Mouse (Mus musculus): ENCODE data around the gene Tmem51. TPM values are rescaled to one million over a fixed set of nuclear protein-coding genes. Genes with fewer than 3 reads are reported as not detected.
A peak's percentile ranks its signal among the peaks of the same experiment; 100 is the strongest.

The Tmem51 gene
- polyA plus RNA-seq, 1 experiment from 2014 or later: 8.3 TPM

GRCm38 (mm10) chr4:142095513-142096241, 11.6 kb upstream of the Tmem51 start:
- peak; percentile 60 for ATAC-seq (ENCODE audit: low FRiP score, low read depth)
- no peak overlapping the region for H3K9ac ChIP-seq
- H3K27ac ChIP-seq (replicated peaks): no peak overlapping the region
- H3K4me2 ChIP-seq: no peak overlapping the region
- H3K36me3 ChIP-seq: no peaks in the 10 kb centered on the region
- 32% methylated on average over 15 of the region's 15 CpGs for WGBS
- no peak overlapping the region for H3K4me3 ChIP-seq
- no peaks in the 10 kb centered on the region for H3K9me3 ChIP-seq
- H3K4me1 ChIP-seq (replicated peaks): peaks cover 14% of the 10 kb centered on the region
- H3K27me3 ChIP-seq: no peaks in the 10 kb centered on the region

- 90% methylated on average over 11 of the region's 11 CpGs for whole genome bisulfite sequencing
- H3K36me3 ChIP-seq: no peaks in the 10 kb centered on the region
These were observed 10.3 kb upstream of the Tmem51 start for GRCm38 (mm10) chr4:142094386-142094785.

GRCm38 (mm10) chr4:142091100-142091499, 7.0 kb upstream of the Tmem51 start:
- Histone ChIP-seq H3K4me2 (no peak overlapping the region), H3K27me3 (0 out of 2 replicates have a peak, but pooled peaks cover 6% of the 10 kb centered on the region), H3K9me3 (no peaks in the 10 kb centered on the region), H3K36me3 (no peaks in the 10 kb centered on the region), H3K4me1 (replicated peaks) (peaks cover 6% of the 10 kb centered on the region; the same call in 1 of the 2 replicates), H3K4me3 (no peak overlapping the region), H3K9ac (no peak overlapping the region), H3K27ac (replicated peaks) (no peak overlapping the region)
- no peak for ATAC-seq (ENCODE audit: low FRiP score, low read depth)
- 57% methylated on average over 2 of the region's 2 CpGs for WGBS

More at GRCm38 (mm10) chr4:142094386-142094785, 10.3 kb upstream of the Tmem51 start:
- Histone ChIP-seq H3K4me2 (no peak overlapping the region), H3K9me3 (no peaks in the 10 kb centered on the region), H3K4me1 (replicated peaks) (peaks cover 14% of the 10 kb centered on the region), H3K27me3 (no peaks in the 10 kb centered on the region), H3K27ac (replicated peaks) (no peak overlapping the region), H3K4me3 (no peak overlapping the region), H3K9ac (no peak overlapping the region)
- no peak for ATAC-seq (ENCODE audit: low FRiP score, low read depth)

GRCm38 (mm10) chr4:142089966-142090365, 5.9 kb upstream of the Tmem51 start:
- H3K4me1 ChIP-seq (replicated peaks): no peaks in the 10 kb centered on the region; the same call in 1 of the 2 replicates
- no peaks in the 10 kb centered on the region for H3K36me3 ChIP-seq
- no peak overlapping the region for H3K4me2 ChIP-seq
- no peak for ATAC-seq (ENCODE audit: low FRiP score, low read depth)
- H3K27me3 ChIP-seq: peaks cover 16% of the 10 kb centered on the region
- H3K9me3 ChIP-seq: no peaks in the 10 kb centered on the region
- no peak overlapping the region for H3K4me3 ChIP-seq
- WGBS: 79% methylated on average over 6 of the region's 6 CpGs
- H3K27ac ChIP-seq (replicated peaks): no peak overlapping the region
- no peak overlapping the region for H3K9ac ChIP-seq

GRCm38 (mm10) chr4:142088836-142089235, 4.7 kb upstream of the Tmem51 start:
- Histone ChIP-seq H3K4me1 (replicated peaks) (peaks cover 9% of the 10 kb centered on the region), H3K9me3 (no peaks in the 10 kb centered on the region), H3K4me3 (no peak overlapping the region), H3K4me2 (no peak overlapping the region), H3K36me3 (no peaks in the 10 kb centered on the region), H3K27ac (replicated peaks) (no peak overlapping the region), H3K9ac (no peak overlapping the region), H3K27me3 (peaks cover 24% of the 10 kb centered on the region)
- WGBS: 65% methylated on average over 6 of the region's 6 CpGs
- no peak for ATAC-seq (ENCODE audit: low FRiP score, low read depth)

- Histone ChIP-seq H3K4me1 (replicated peaks) (peaks cover 13% of the 10 kb centered on the region), H3K27ac (replicated peaks) (no peak overlapping the region), H3K9me3 (no peaks in the 10 kb centered on the region), H3K4me2 (no peak overlapping the region), H3K36me3 (no peaks in the 10 kb centered on the region), H3K4me3 (no peak overlapping the region), H3K9ac (no peak overlapping the region), H3K27me3 (peaks cover 24% of the 10 kb centered on the region)
- WGBS: 30% methylated on average over 4 of the region's 4 CpGs
- no peak for ATAC-seq (ENCODE audit: low FRiP score, low read depth)
These were observed 4.3 kb upstream of the Tmem51 start for GRCm38 (mm10) chr4:142088409-142088808.

- 10% methylated on average over 20 of the region's 20 CpGs for WGBS
- no peaks in the 10 kb centered on the region for H3K9me3 ChIP-seq
- H3K4me1 ChIP-seq (replicated peaks): peaks cover 31% of the 10 kb centered on the region
- H3K27me3 ChIP-seq: peaks cover 28% of the 10 kb centered on the region
- H3K36me3 ChIP-seq: no peaks in the 10 kb centered on the region
- H3K9ac ChIP-seq: no peak overlapping the region
- peak overlapping the region; percentile 55; the same call in 1 of the 2 replicates for H3K4me3 ChIP-seq
- H3K4me2 ChIP-seq: peak overlapping the region; percentile 97
- no peak for ATAC-seq (ENCODE audit: low FRiP score, low read depth)
- no peak overlapping the region for H3K27ac ChIP-seq (replicated peaks)
These were observed 946 bp upstream of the Tmem51 start for GRCm38 (mm10) chr4:142084936-142085563.

- Histone ChIP-seq H3K9me3 (no peaks in the 10 kb centered on the region), H3K27me3 (peaks cover 28% of the 10 kb centered on the region), H3K4me3 (peak overlapping the region; percentile 55), H3K36me3 (no peaks in the 10 kb centered on the region), H3K4me1 (replicated peaks) (peaks cover 31% of the 10 kb centered on the region), H3K9ac (peak overlapping the region; percentile 64), H3K27ac (replicated peaks) (no peak overlapping the region), H3K4me2 (peak overlapping the region; percentile 97)
- ATAC-seq (ENCODE audit: low FRiP score, low read depth): peak; percentile 50
- WGBS: under 1% methylated on average over 26 of the region's 29 CpGs
These were observed 358 bp downstream of the Tmem51 start for GRCm38 (mm10) chr4:142083762-142084130.

GRCm38 (mm10) chr4:142083193-142083592, 911 bp downstream of the Tmem51 start:
- Histone ChIP-seq H3K4me3 (peak overlapping the region; percentile 55), H3K4me2 (peak overlapping the region; percentile 97), H3K36me3 (no peaks in the 10 kb centered on the region), H3K9me3 (no peaks in the 10 kb centered on the region), H3K27ac (replicated peaks) (no peak overlapping the region), H3K27me3 (peaks cover 28% of the 10 kb centered on the region), H3K4me1 (replicated peaks) (peaks cover 31% of the 10 kb centered on the region), H3K9ac (no peak overlapping the region)
- WGBS: 51% methylated on average over 6 of the region's 6 CpGs
- no peak for ATAC-seq (ENCODE audit: low FRiP score, low read depth)

GRCm38 (mm10) chr4:142082703-142083102, 1.4 kb downstream of the Tmem51 start:
- peaks cover 31% of the 10 kb centered on the region for H3K4me1 ChIP-seq (replicated peaks)
- ATAC-seq (ENCODE audit: low FRiP score, low read depth): no peak
- H3K27me3 ChIP-seq: peaks cover 28% of the 10 kb centered on the region
- 78% methylated on average over 4 of the region's 4 CpGs for whole genome bisulfite sequencing
- no peaks in the 10 kb centered on the region for H3K36me3 ChIP-seq
- no peak overlapping the region for H3K4me3 ChIP-seq
- 0 out of 2 replicates have a peak overlapping the region, but pooled peaks have one; percentile 97 for H3K4me2 ChIP-seq
- no peak overlapping the region for H3K27ac ChIP-seq (replicated peaks)
- no peak overlapping the region for H3K9ac ChIP-seq
- no peaks in the 10 kb centered on the region for H3K9me3 ChIP-seq

- no peak for ATAC-seq (ENCODE audit: low FRiP score, low read depth)
- Histone ChIP-seq H3K27ac (replicated peaks) (peak overlapping the region; percentile 42; the same call in 1 of the 2 replicates), H3K4me2 (no peak overlapping the region), H3K27me3 (peaks cover 28% of the 10 kb centered on the region), H3K9me3 (no peaks in the 10 kb centered on the region), H3K4me1 (replicated peaks) (peaks cover 37% of the 10 kb centered on the region), H3K36me3 (no peaks in the 10 kb centered on the region), H3K4me3 (no peak overlapping the region), H3K9ac (no peak overlapping the region)
- 61% methylated on average over 13 of the region's 13 CpGs for WGBS
These were observed 2.3 kb downstream of the Tmem51 start for GRCm38 (mm10) chr4:142081631-142082283.

All from hindbrain, embryonic 15.5 days (tissue).